Mouse (Mus musculus) liver, embryonic 11.5 days (tissue): ENCODE results near the gene Ube2q1. TPM values are rescaled to one million over a fixed set of nuclear protein-coding genes. Genes with fewer than 3 reads are reported as not detected.
A peak's percentile ranks its signal among the peaks of the same experiment; 100 is the strongest.

Source experiments
- ATAC-seq: fragments of 200-750 bp; cut with Nextera tagmentation; replicated peaks from 2 replicates; pipeline ENCODE4 v1.8.0; 2017; ENCODE audit warnings: moderate number of reproducible peaks, mild to moderate bottlenecking, moderate TSS enrichment, moderate library complexity; ENCODE audit not compliant: low FRiP score
- DNase-seq: peaks from one replicate; pipeline ENCODE4 v3.0.0-alpha.2; 2017; ENCODE audit warnings: low spot score
- H3K27ac ChIP-seq: fragments of 300-500 bp; sonication (generic); 2 replicates; pipeline ENCODE4 v1.5.1; 2014; ENCODE audit warnings: mild to moderate bottlenecking, low read depth, low read length, control low read depth
- H3K27me3 ChIP-seq: fragments of 300-500 bp; sonication (generic); replicated peaks from 2 replicates; pipeline ENCODE4 v1.6.1; 2014; ENCODE audit warnings: low read length, mixed read lengths; ENCODE audit not compliant: control insufficient read depth, insufficient read depth
- H3K36me3 ChIP-seq: fragments of 300-500 bp; sonication (generic); 2 replicates; pipeline ENCODE4 v1.6.1; 2014; ENCODE audit warnings: mild to moderate bottlenecking, low read length, moderate library complexity, mixed read lengths; ENCODE audit not compliant: control insufficient read depth, insufficient read depth
- H3K4me1 ChIP-seq: fragments of 300-500 bp; sonication (generic); replicated peaks from 2 replicates; pipeline ENCODE4 v1.6.1; 2014; ENCODE audit warnings: low read length, mixed read lengths; ENCODE audit not compliant: control insufficient read depth, insufficient read depth
- H3K4me2 ChIP-seq: fragments of 300-500 bp; sonication (generic); 2 replicates; pipeline ENCODE4 v1.6.1; 2014; ENCODE audit warnings: mild to moderate bottlenecking, control low read depth, moderate library complexity
- H3K4me3 ChIP-seq: fragments of 300-500 bp; sonication (generic); 2 replicates; pipeline ENCODE4 v1.5.1; 2014; ENCODE audit warnings: low read depth, low read length, control low read depth
- H3K9ac ChIP-seq: fragments of 300-500 bp; sonication (generic); 2 replicates; pipeline ENCODE4 v1.6.1; 2014; ENCODE audit warnings: low read depth, low read length, control low read depth
- H3K9me3 ChIP-seq: fragments of 300-500 bp; sonication (generic); 2 replicates; pipeline ENCODE4 v1.6.1; 2016; ENCODE audit warnings: low read length, inconsistent platforms, mixed read lengths; ENCODE audit not compliant: control insufficient read depth
- WGBS: fragments of 180-500 bp; shearing (Covaris S2); extraction: QIAGEN DNeasy Blood & Tissue Kit; methylation state at CpG from one replicate; pipeline ENCODE4 v1.1.7; 2014; 5-methylcytosine and 5-hydroxymethylcytosine counted together
- polyA plus RNA-seq: library from polyadenylated mRNA; unstranded; fragments of >200 nt; fragmentation: Nextera tagmentation; extraction: Ambion mirVana; gene quantifications from 2 replicates; pipeline ENCODE4 v1.2.1, GENCODE M21; 2014

Ube2q1 gene
- polyA plus RNA-seq, 1 experiment from 2014 or later, result 15.7 TPM

DNA sequence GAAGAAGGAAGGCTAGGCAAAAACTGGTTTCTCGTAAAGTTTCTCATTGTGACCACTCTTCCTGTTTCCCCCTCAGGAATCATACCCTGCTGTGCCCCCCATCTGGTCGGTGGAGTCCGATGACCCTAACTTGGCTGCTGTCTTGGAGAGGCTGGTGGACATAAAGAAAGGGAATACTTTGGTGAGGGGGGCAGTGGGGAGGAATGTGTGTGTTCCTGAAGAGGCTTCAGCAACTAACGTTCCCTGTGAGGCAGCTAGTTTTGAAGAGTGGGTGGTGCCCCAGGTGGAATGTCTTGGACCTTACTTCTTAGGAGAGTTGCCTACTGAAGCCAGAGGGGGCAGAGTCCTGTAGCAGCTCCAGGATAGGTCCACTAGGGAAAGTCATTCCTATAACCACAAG, 2.6 kb downstream of the Ube2q1 start:
- H3K9me3 ChIP-seq, result no peaks in the 10 kb centered on the region
- ATAC-seq, result no peak
- H3K4me3 ChIP-seq, result no peak overlapping the region
- DNase-seq, result no peak
- H3K9ac ChIP-seq, result no peak overlapping the region
- H3K4me1 ChIP-seq, result peaks cover 27% of the 10 kb centered on the region
- H3K36me3 ChIP-seq, result peaks cover 34% of the 10 kb centered on the region
- WGBS, result 93% methylated on average over 4 of the region's 4 CpGs
- H3K27me3 ChIP-seq, result no peaks in the 10 kb centered on the region
- H3K27ac ChIP-seq, result no peak overlapping the region
- no peak overlapping the region for H3K4me2 ChIP-seq

DNA sequence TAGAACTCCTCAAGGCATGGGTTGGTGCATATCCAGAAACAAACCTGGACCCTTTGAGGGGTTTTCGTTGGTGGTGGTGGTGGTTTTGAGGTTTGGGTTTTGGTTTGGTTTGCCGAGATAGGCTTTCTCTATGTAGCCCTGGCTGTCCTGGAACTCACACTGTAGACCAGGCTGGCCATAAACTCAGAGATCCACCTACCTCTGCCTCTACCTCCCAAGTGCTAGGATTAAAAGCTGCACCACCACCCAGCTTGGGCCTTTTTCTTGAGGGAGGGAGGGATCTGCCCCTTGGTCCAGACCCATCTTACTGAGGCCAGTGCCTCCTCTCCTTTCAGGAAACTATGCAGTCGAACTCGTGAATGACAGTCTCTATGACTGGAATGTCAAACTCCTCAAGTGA, 6.7 kb downstream of the Ube2q1 start:
- WGBS, result 85% methylated on average over 4 of the region's 4 CpGs

DNA sequence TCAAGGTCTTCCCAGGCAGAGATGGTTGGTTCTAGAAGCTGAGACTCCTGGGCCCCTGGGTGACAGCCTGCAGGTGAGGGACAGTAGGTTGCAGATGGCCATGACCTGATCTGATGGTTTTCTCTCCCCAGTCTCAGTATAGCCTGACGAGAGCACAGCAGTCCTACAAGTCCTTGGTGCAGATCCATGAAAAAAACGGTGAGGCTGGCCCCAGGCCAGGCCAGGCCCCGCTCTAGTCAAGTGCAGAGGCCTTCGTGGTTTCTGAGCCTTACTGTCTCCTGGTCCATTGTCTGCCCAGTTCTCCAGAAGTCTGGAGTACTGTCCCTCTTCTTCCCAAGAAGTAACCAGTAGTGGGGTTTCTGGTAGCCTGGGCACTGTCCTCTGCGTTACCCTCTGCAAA, 8.2 kb downstream of the Ube2q1 start:
- H3K27ac ChIP-seq, result no peak overlapping the region
- 87% methylated on average over 5 of the region's 5 CpGs for WGBS
- H3K4me3 ChIP-seq, result no peak overlapping the region
- H3K9me3 ChIP-seq, result no peaks in the 10 kb centered on the region
- no peaks in the 10 kb centered on the region for H3K4me1 ChIP-seq
- H3K4me2 ChIP-seq, result no peak overlapping the region
- DNase-seq, result no peak
- H3K27me3 ChIP-seq, result no peaks in the 10 kb centered on the region
- no peak for ATAC-seq
- H3K36me3 ChIP-seq, result peaks cover 44% of the 10 kb centered on the region
- no peak overlapping the region for H3K9ac ChIP-seq

More for the DNA sequence above, 6.7 kb downstream of the Ube2q1 start:
- Histone ChIP-seq H3K27ac (no peak overlapping the region), H3K36me3 (peaks cover 54% of the 10 kb centered on the region), H3K9ac (no peak overlapping the region), H3K4me2 (no peak overlapping the region), H3K4me3 (no peak overlapping the region), H3K9me3 (no peaks in the 10 kb centered on the region), H3K4me1 (peaks cover 7% of the 10 kb centered on the region), H3K27me3 (no peaks in the 10 kb centered on the region)
- ATAC-seq (no peak), DNase-seq (no peak)

DNA sequence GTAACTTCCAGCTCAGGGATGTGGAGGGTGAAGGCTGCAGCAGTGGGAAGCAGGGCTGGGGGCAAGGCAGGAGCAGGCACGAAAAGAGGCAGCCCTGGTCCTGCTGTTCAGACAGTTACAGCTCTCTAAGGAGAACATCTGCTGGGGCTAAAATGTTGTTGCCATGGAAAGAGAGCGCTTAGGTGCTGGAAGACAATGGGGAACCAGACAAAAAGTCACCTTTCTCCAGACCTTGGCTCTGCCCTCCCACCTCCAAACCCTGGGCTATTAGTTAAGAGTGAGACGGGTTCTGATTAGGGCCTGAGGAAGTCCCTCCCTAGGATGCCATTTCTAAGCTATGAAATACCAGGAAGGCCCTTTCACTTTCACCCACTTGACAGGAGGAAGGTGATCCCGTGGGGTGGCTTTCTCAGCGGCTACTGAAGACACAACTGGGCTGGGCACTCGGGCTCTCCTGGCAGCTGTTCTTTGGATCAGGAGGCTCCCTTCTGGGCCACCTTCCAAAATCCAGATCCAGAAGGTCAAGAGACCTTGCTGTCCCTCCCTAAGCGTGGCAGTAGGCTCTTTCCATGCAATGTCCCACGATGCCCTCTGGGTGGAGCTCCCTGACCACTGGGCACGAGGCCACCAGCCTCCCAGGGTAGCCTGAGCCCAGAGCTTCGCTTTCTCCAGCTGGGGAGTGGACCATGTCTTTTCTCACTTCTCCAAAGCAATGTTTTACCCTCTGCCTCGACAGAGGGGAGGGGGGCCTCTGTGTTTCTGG, 11.8 kb downstream of the Ube2q1 start:
- peak overlapping the region; percentile 32; the same call in 1 of the 2 replicates for H3K4me2 ChIP-seq
- DNase-seq (peak; percentile 51), ATAC-seq (peak; percentile 72)
- H3K27ac ChIP-seq, result no peak overlapping the region
- no peaks in the 10 kb centered on the region for H3K9me3 ChIP-seq
- no peaks in the 10 kb centered on the region for H3K4me1 ChIP-seq
- H3K27me3 ChIP-seq, result no peaks in the 10 kb centered on the region; the same call in 1 of the 2 replicates
- no peak overlapping the region for H3K4me3 ChIP-seq
- peaks cover 28% of the 10 kb centered on the region for H3K36me3 ChIP-seq
- no peak overlapping the region for H3K9ac ChIP-seq
- 19% methylated on average over 11 of the region's 11 CpGs for WGBS

DNA sequence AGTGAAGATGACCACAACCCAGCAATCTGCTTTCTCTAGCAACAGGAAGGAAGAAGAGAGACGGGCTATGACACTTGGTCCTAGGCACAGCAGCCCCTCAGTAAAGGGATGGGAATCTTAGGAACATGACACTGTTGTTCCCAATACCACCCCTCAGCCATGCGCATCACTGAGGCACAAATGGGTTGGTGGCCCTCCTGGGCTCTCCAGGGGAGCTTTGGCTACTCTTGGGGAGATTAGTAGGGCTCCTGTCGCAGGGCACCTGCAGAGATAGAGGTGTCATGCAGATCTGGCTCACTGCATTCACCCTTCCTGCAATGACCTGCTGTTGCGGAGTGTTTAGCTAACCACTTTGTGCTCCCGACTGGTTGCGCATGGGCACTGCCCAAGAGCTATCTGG, 12.9 kb downstream of the Ube2q1 start:
- no peak for DNase-seq
- ATAC-seq, result no peak
- WGBS, result 72% methylated on average over 6 of the region's 6 CpGs

DNA sequence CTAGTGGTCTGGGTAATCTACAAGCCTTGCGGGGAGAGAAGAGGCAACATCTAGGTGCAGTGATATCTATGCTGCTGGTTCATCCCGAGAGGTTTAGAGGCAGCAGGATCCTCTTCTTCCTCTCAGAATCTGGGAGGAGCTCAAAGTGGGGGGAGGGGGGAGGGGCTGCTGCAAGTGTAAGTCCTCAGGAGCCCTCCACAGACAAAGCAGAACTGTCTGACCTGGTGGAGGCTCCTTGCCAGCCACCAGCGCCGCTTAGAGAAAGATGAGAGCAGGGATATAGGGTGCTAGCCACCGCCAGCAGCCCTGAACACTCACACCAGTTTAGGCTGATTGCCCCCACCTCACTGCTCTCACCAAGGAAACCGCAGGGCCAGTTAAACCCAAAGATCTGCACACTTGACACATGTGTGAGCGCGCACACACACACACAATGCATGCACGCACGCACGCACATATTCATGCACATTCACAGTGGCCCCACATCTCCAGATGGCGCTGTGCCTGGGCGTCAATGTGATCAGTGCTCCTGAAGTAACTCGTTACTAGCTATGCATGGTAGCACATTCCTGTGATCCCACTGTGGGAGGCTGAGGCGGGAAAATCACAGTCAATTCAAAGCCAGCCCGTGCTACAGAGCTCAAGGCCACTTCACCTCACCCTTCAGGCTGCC, 15.4 kb downstream of the Ube2q1 start:
- Histone ChIP-seq H3K36me3 (no peaks in the 10 kb centered on the region), H3K4me2 (no peak overlapping the region), H3K4me1 (no peaks in the 10 kb centered on the region), H3K27ac (no peak overlapping the region), H3K27me3 (no peaks in the 10 kb centered on the region; the same call in 1 of the 2 replicates), H3K4me3 (no peak overlapping the region), H3K9me3 (no peaks in the 10 kb centered on the region), H3K9ac (no peak overlapping the region)
- 68% methylated on average over 16 of the region's 16 CpGs for WGBS
- DNase-seq (no peak), ATAC-seq (no peak)

More for the DNA sequence above, 12.9 kb downstream of the Ube2q1 start:
- Histone ChIP-seq H3K4me1 (no peaks in the 10 kb centered on the region), H3K36me3 (peaks cover 16% of the 10 kb centered on the region), H3K27me3 (no peaks in the 10 kb centered on the region; the same call in 1 of the 2 replicates), H3K9ac (no peak overlapping the region), H3K9me3 (no peaks in the 10 kb centered on the region), H3K4me2 (no peak overlapping the region), H3K27ac (no peak overlapping the region), H3K4me3 (no peak overlapping the region)

DNA sequence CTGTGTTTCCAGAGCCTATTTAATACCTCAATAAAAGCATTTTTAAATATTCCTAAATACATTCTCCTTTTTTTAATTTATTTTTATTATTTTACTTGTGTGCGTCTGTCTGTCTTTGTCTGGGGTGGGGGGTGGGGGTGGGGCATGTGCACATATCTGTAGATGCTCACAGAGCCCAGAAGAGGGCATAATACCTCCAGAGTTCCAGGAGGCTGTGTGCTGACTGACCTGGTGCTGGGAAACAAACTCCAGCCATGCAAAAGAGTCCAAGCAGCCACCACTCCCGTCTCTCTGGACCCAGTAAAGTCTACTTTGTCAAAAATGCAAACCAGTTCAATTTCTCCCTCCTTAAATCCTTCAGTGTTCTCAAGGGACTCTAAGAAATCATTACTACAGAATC, 21.2 kb downstream of the Ube2q1 start:
- 53% methylated on average over 2 of the region's 2 CpGs for WGBS
- H3K27me3 ChIP-seq, result no peaks in the 10 kb centered on the region
- H3K9ac ChIP-seq, result no peak overlapping the region
- H3K4me1 ChIP-seq, result no peaks in the 10 kb centered on the region
- H3K4me2 ChIP-seq, result no peak overlapping the region
- H3K9me3 ChIP-seq, result no peaks in the 10 kb centered on the region
- H3K27ac ChIP-seq, result no peak overlapping the region
- no peaks in the 10 kb centered on the region for H3K36me3 ChIP-seq
- DNase-seq, result no peak
- H3K4me3 ChIP-seq, result no peak overlapping the region
- ATAC-seq, result no peak

DNA sequence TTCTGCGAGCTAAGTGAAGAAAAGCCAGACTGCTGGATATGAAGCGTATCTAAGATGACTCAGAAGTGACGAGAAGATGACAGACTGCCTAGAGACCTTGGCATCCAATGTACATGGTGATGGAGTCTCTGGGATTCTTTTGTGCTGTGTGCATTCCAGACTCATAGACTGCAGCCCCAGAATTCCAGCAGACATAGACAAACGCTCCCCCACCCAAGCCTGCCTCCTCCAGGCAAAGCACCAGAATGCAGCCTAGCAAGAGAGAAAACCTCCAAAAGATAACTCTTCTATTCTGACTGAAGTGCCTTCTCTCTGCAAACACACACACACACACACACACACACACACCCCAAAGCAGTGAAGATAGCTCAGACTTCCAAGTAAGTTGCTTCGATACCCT, 22.3 kb downstream of the Ube2q1 start:
- no peaks in the 10 kb centered on the region for H3K27me3 ChIP-seq
- WGBS, result 71% methylated on average over 5 of the region's 5 CpGs
- H3K9me3 ChIP-seq, result no peaks in the 10 kb centered on the region
- no peak overlapping the region for H3K9ac ChIP-seq
- no peak overlapping the region for H3K4me2 ChIP-seq
- no peaks in the 10 kb centered on the region for H3K4me1 ChIP-seq
- H3K4me3 ChIP-seq, result no peak overlapping the region
- no peak for DNase-seq
- no peak overlapping the region for H3K27ac ChIP-seq
- no peaks in the 10 kb centered on the region for H3K36me3 ChIP-seq
- ATAC-seq, result no peak

DNA sequence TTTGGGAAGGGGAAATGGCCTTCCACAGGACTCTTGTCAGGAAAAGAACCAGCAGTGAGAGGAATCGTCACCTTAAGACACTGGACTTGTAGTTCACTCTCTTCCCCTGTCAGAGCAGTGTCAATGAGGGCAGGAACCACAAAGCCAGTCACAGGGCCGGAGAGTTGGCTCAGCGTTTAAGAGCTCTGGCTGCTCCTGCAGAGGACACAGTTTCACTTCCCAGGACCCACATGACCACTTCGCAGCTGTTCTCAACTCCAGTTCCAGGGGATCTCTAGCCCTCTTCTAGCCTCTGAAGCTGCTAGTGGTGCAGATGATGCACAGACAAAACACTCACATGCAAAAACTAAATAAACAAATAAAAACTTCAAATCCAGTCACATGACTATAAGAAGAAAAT, 22.9 kb downstream of the Ube2q1 start:
- DNase-seq (no peak), ATAC-seq (no peak)
- Histone ChIP-seq H3K27me3 (no peaks in the 10 kb centered on the region), H3K9me3 (no peaks in the 10 kb centered on the region), H3K27ac (no peak overlapping the region), H3K36me3 (no peaks in the 10 kb centered on the region), H3K4me3 (no peak overlapping the region), H3K9ac (no peak overlapping the region), H3K4me2 (no peak overlapping the region), H3K4me1 (no peaks in the 10 kb centered on the region)
- WGBS, result 26% methylated on average over 4 of the region's 4 CpGs
